Mouse (Mus musculus) embryonic facial prominence, embryonic 12.5 days (tissue): Measurements from ENCODE around the gene Bnipl. TPM values are rescaled to one million over a fixed set of nuclear protein-coding genes. Genes with fewer than 3 reads are reported as not detected.

Source experiments
- ATAC-seq: fragments of 200-750 bp; cut with Nextera tagmentation; 2 replicates; pipeline ENCODE4 v1.8.0; 2017; ENCODE audit not compliant: insufficient number of reproducible peaks, insufficient read depth, low FRiP score, low TSS enrichment
- H3K27ac ChIP-seq: fragments of 300-500 bp; sonication (generic); 2 replicates; pipeline ENCODE4 v1.5.1; 2016; ENCODE audit warnings: mild to moderate bottlenecking
- H3K27me3 ChIP-seq: fragments of 300-500 bp; sonication (generic); 2 replicates; pipeline ENCODE4 v1.6.1; 2016; ENCODE audit warnings: mild to moderate bottlenecking, moderate library complexity
- H3K36me3 ChIP-seq: fragments of 300-500 bp; sonication (generic); 2 replicates; pipeline ENCODE4 v1.6.1; 2016; ENCODE audit warnings: mild to moderate bottlenecking
- H3K4me1 ChIP-seq: fragments of 300-500 bp; sonication (generic); 2 replicates; pipeline ENCODE4 v1.6.1; 2016
- H3K4me2 ChIP-seq: fragments of 300-500 bp; sonication (generic); replicated peaks from 2 replicates; pipeline ENCODE4 v1.6.1; 2016; ENCODE audit warnings: mild to moderate bottlenecking, moderate library complexity
- H3K4me3 ChIP-seq: fragments of 300-500 bp; sonication (generic); 2 replicates; pipeline ENCODE4 v1.5.1; 2016; ENCODE audit warnings: mild to moderate bottlenecking
- H3K9ac ChIP-seq: fragments of 300-500 bp; sonication (generic); 2 replicates; pipeline ENCODE4 v1.6.1; 2016; ENCODE audit warnings: mild to moderate bottlenecking, moderate library complexity
- H3K9me3 ChIP-seq: fragments of 300-500 bp; sonication (generic); 2 replicates; pipeline ENCODE4 v1.6.1; 2016; ENCODE audit warnings: mild to moderate bottlenecking, moderate library complexity
- WGBS: fragments of 180-500 bp; shearing (Covaris S2); methylation state at CpG from one replicate; pipeline ENCODE4 v1.1.7; 2016; 5-methylcytosine and 5-hydroxymethylcytosine counted together
- polyA plus RNA-seq: library from polyadenylated mRNA; unstranded; fragments of >200 nt; fragmentation: Nextera tagmentation; extraction: Ambion mirVana; gene quantifications from 2 replicates; pipeline ENCODE4 v1.2.1, GENCODE M21; 2016

The Bnipl gene
- polyA plus RNA-seq, 1 experiment from 2014 or later, result 2.5 TPM

DNA sequence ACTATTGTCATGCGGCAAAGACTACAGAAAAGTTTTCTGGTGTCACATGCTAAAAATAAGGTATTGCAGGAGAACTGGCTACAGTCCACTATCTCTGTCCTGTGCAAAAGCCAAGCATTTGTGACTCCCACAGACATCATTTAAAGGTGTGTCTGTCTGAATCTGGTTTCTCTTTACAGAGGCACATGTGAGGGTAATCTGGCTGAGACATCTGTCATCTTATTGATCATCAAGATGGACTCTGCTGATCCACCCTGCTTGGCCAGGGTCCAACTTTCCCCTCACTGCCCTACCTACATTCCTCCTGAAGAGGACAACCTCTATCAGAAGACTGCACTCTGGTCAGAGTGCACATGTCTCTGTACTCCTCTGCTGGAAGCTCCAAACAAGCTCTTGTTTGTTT is 26.2 kb upstream of the Bnipl start:
- H3K9me3 ChIP-seq, result no peaks in the 10 kb centered on the region
- 91% methylated on average over 1 of the region's 1 CpGs for WGBS
- no peak overlapping the region for H3K4me3 ChIP-seq
- H3K36me3 ChIP-seq, result peaks cover 4% of the 10 kb centered on the region; the same call in 1 of the 2 replicates
- no peak overlapping the region for H3K27ac ChIP-seq
- no peak for ATAC-seq
- peaks cover 4% of the 10 kb centered on the region; the same call in 1 of the 2 replicates for H3K4me1 ChIP-seq
- H3K9ac ChIP-seq, result no peak overlapping the region
- H3K4me2 ChIP-seq, result no peak overlapping the region
- H3K27me3 ChIP-seq, result no peaks in the 10 kb centered on the region

DNA sequence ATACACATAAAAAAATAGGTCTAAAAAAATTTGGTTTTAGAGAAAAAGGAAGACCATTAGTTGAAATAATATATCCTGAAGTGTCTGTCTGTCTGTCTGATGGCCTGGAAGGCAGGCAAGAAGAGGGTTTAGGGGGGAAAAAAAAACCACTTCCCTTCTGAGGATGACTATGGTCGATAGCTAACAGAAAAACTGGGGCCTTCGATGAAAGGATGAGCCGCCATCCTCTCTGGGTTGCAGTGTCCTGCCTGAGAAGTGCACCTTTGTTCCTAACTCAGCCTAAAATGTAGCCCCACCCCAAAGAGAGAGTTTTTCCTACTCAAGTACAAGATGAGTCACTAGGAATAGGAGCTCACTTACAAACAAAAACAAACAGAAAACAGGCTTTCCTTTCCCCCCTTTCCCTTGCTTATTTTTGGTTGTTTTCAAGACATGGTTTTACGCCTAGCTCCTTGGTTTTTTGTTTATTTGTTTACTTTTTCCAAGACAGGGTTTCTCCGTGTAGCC is 25.5 kb upstream of the Bnipl start:
- Histone ChIP-seq H3K9me3 (no peaks in the 10 kb centered on the region), H3K9ac (no peak overlapping the region), H3K36me3 (peaks cover 4% of the 10 kb centered on the region; the same call in 1 of the 2 replicates), H3K4me3 (no peak overlapping the region), H3K4me1 (peaks cover 4% of the 10 kb centered on the region; the same call in 1 of the 2 replicates), H3K27ac (no peak overlapping the region), H3K27me3 (no peaks in the 10 kb centered on the region), H3K4me2 (no peak overlapping the region)
- no peak for ATAC-seq
- 70% methylated on average over 5 of the region's 5 CpGs for WGBS

- Histone ChIP-seq H3K4me2 (no peak overlapping the region), H3K27ac (no peak overlapping the region), H3K9me3 (no peaks in the 10 kb centered on the region), H3K4me1 (no peaks in the 10 kb centered on the region), H3K36me3 (peaks cover 4% of the 10 kb centered on the region; the same call in 1 of the 2 replicates), H3K27me3 (no peaks in the 10 kb centered on the region), H3K9ac (no peak overlapping the region), H3K4me3 (no peak overlapping the region)
- 69% methylated on average over 6 of the region's 6 CpGs for WGBS
- ATAC-seq, result no peak
Observed at GRCm38 (mm10) chr3:95275161-95275560, 24.2 kb upstream of the Bnipl start.

GRCm38 (mm10) chr3:95274453-95274852 is 23.5 kb upstream of the Bnipl start:
- 93% methylated on average over 4 of the region's 4 CpGs for WGBS
- H3K27me3 ChIP-seq, result no peaks in the 10 kb centered on the region
- H3K9ac ChIP-seq, result no peak overlapping the region
- H3K9me3 ChIP-seq, result no peaks in the 10 kb centered on the region
- ATAC-seq, result no peak
- no peaks in the 10 kb centered on the region for H3K4me1 ChIP-seq
- no peak overlapping the region for H3K4me2 ChIP-seq
- H3K36me3 ChIP-seq, result peaks cover 4% of the 10 kb centered on the region; the same call in 1 of the 2 replicates
- H3K27ac ChIP-seq, result no peak overlapping the region
- no peak overlapping the region for H3K4me3 ChIP-seq

GRCm38 (mm10) chr3:95273471-95273870 is 22.5 kb upstream of the Bnipl start:
- H3K9ac ChIP-seq, result no peak overlapping the region
- peaks cover 8% of the 10 kb centered on the region; the same call in 1 of the 2 replicates for H3K36me3 ChIP-seq

DNA sequence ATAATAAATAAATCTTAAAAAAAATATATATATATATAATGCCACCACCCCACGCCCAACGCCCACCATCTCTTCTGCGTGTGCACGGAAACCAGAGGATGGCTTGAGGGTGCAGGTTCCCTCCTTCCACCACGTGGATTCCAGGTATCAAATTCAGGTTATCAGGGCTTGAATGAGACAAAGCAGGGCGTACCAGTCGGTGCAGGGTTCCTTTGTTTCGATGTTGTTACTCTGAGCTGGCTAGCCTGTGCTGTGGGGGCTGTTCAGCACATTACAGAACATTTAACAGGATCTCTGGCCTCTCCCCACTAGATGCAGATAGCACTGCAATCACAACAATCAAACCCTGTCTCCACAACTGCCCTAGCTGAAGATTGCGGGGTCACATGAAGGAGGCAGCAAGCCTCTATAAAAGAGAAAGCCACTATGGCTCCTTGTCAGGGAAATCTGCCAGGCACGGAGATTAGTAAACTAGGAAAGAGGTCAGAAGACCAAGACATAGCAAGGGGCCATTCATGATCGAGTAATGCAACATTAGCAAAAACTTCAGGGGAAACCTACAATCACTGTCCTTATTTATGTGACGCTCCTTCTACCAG is 19.9 kb upstream of the Bnipl start:
- no peak overlapping the region for H3K9ac ChIP-seq
- 84% methylated on average over 12 of the region's 12 CpGs for WGBS
- H3K27me3 ChIP-seq, result no peaks in the 10 kb centered on the region
- no peaks in the 10 kb centered on the region for H3K4me1 ChIP-seq
- H3K36me3 ChIP-seq, result peaks cover 23% of the 10 kb centered on the region
- no peak overlapping the region for H3K4me2 ChIP-seq
- H3K4me3 ChIP-seq, result no peak overlapping the region
- H3K9me3 ChIP-seq, result no peaks in the 10 kb centered on the region
- H3K27ac ChIP-seq, result no peak overlapping the region
- ATAC-seq, result no peak

More at GRCm38 (mm10) chr3:95273471-95273870, 22.5 kb upstream of the Bnipl start:
- 91% methylated on average over 5 of the region's 5 CpGs for WGBS
- Histone ChIP-seq H3K27me3 (no peaks in the 10 kb centered on the region), H3K4me1 (no peaks in the 10 kb centered on the region), H3K9me3 (no peaks in the 10 kb centered on the region), H3K27ac (no peak overlapping the region), H3K4me3 (no peak overlapping the region), H3K4me2 (no peak overlapping the region)
- no peak for ATAC-seq

DNA sequence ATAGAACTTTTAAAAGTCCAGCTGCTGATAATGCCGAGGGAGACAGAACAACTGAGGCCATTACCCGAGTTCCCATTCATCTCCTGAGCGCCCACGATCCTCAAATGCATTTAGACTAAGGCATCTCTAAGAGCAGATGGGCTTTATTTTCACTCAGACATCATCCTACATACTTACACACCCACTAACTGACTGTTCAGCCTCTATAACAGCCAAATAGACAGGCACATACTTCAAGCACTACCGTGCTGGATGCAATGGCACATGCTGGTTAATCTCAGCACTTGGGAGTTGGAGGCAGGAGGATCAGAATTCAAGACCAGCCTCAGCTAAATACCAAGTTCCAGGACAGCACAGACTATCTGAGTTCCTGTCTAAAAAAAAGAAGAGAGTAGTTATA is 18.8 kb upstream of the Bnipl start:
- Histone ChIP-seq H3K36me3 (peaks cover 29% of the 10 kb centered on the region), H3K9ac (no peak overlapping the region), H3K4me1 (no peaks in the 10 kb centered on the region), H3K4me2 (no peak overlapping the region), H3K9me3 (no peaks in the 10 kb centered on the region), H3K27me3 (no peaks in the 10 kb centered on the region), H3K4me3 (no peak overlapping the region), H3K27ac (no peak overlapping the region)
- WGBS, result 90% methylated on average over 5 of the region's 5 CpGs
- no peak for ATAC-seq

GRCm38 (mm10) chr3:95267855-95268254 is 16.9 kb upstream of the Bnipl start:
- Histone ChIP-seq H3K36me3 (peaks cover 42% of the 10 kb centered on the region), H3K27me3 (no peaks in the 10 kb centered on the region), H3K9ac (no peak overlapping the region), H3K4me2 (no peak overlapping the region), H3K9me3 (no peaks in the 10 kb centered on the region), H3K4me1 (no peaks in the 10 kb centered on the region), H3K4me3 (no peak overlapping the region), H3K27ac (no peak overlapping the region)
- no peak for ATAC-seq

DNA sequence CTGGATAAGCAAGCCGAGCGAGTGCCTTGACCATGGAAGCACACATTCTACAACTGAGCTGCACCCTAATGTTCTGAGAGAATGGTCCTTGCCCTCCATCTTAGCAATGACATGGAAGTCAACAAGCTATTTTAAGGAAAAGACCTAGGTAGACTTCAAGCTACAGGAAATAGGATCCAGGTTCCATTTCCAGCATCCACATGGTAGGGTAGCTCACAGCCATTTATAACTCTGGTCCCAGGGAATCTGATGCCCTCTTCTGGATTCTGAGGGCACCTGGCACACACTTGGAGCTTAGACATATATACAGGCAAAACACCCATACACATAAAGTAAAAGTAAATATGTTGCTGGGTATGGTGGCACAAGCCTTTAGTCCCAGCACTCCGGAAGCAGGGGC is 15.1 kb upstream of the Bnipl start:
- no peak overlapping the region for H3K4me3 ChIP-seq
- H3K4me1 ChIP-seq, result no peaks in the 10 kb centered on the region
- no peaks in the 10 kb centered on the region for H3K9me3 ChIP-seq
- H3K36me3 ChIP-seq, result peaks cover 51% of the 10 kb centered on the region
- no peak overlapping the region for H3K4me2 ChIP-seq
- H3K27me3 ChIP-seq, result no peaks in the 10 kb centered on the region
- WGBS, result 84% methylated on average over 3 of the region's 3 CpGs
- H3K9ac ChIP-seq, result no peak overlapping the region
- no peak overlapping the region for H3K27ac ChIP-seq
- ATAC-seq, result no peak

DNA sequence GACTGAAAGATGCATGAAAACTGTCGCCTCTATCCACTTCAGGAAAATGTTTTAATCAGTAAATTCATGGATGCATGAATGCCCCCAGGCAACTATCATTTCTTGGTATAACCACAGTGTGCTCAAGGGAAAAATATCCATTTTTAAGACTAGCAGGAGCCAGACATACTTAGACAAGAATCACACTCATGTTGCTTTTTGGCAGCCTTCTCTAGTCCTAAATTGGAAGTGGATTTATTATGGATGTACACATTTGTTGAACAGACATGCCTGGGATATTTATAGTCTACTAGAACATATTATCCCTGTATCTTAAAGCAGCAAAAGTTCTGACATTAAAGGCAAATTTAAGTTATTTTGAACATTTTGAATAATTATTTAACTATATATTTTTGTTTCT is 13.7 kb upstream of the Bnipl start:
- ATAC-seq, result no peak
- Histone ChIP-seq H3K4me3 (no peak overlapping the region), H3K9me3 (no peaks in the 10 kb centered on the region), H3K9ac (no peak overlapping the region), H3K27ac (no peak overlapping the region), H3K27me3 (no peaks in the 10 kb centered on the region), H3K4me2 (no peak overlapping the region), H3K4me1 (no peaks in the 10 kb centered on the region), H3K36me3 (peaks cover 55% of the 10 kb centered on the region)
- 79% methylated on average over 1 of the region's 1 CpGs for WGBS

DNA sequence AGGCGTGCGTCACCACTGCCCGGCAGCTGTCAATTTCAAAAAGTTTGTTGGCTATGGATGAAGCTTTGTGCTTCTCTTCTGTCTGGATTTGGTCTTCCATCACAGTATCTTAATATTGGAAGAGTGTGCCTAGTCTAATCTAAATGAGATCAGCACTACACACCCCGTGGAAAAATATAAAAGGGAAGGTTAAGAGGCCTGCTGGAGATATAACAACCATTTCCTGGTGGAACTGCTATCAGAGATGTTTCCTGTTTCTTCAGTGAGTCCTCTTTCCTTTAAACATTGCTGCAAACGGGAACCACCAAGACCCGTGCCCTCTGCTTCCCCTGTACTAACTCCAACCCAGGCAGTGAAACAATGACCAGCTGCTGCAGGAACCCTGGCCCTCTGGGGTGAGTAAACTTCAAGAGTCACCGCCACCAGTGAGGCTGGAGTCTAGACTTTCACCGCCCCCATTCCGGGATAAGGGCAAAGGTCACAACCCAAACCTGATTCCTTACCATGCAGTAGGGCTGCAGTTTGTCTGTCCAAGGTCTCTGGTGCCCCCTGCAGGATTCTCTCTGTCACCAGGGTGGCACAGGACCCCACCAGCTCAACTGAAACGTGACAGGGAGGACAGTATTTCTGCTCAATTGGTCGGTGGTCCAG is 12.2 kb upstream of the Bnipl start:
- ATAC-seq, result no peak
- Histone ChIP-seq H3K9me3 (no peaks in the 10 kb centered on the region), H3K36me3 (peaks cover 59% of the 10 kb centered on the region)

DNA sequence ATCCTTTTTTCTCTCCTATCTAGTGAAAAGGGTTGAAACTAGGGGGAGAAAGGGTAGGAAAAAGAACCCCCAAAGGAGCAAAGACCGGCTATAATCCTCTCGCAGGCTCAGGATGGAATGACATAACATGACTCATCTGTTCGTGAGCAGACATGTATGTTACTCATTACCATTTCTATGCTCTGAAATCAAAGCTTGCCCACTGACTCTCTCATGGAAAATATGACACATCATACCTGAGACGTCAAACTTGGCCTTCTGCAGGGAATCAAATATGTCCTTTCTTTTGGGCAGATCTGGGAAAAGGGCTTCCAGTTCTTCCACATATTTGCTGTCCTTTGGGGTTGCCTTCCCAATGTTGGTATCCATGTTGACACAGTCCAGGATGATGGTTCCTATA is 11.0 kb upstream of the Bnipl start:
- Histone ChIP-seq H3K36me3 (peaks cover 57% of the 10 kb centered on the region), H3K27me3 (no peaks in the 10 kb centered on the region), H3K9ac (no peak overlapping the region), H3K27ac (no peak overlapping the region), H3K4me1 (no peaks in the 10 kb centered on the region), H3K9me3 (no peaks in the 10 kb centered on the region), H3K4me2 (no peak overlapping the region), H3K4me3 (no peak overlapping the region)
- no peak for ATAC-seq
- 80% methylated on average over 4 of the region's 4 CpGs for WGBS

More for the DNA sequence above, 12.2 kb upstream of the Bnipl start:
- Histone ChIP-seq H3K27ac (no peak overlapping the region), H3K4me2 (no peak overlapping the region), H3K4me3 (no peak overlapping the region), H3K9ac (no peak overlapping the region), H3K4me1 (no peaks in the 10 kb centered on the region), H3K27me3 (no peaks in the 10 kb centered on the region)
- 43% methylated on average over 11 of the region's 11 CpGs for WGBS
